Mouse (Mus musculus) embryo, embryonic 10.5 days (tissue): ENCODE measurements around the gene Pagr1a.

Source experiments
- DNase-seq: peaks from one replicate; pipeline ENCODE4 v3.0.0-alpha.2; 2015; ENCODE audit warnings: low spot score

The Pagr1a gene

DNA sequence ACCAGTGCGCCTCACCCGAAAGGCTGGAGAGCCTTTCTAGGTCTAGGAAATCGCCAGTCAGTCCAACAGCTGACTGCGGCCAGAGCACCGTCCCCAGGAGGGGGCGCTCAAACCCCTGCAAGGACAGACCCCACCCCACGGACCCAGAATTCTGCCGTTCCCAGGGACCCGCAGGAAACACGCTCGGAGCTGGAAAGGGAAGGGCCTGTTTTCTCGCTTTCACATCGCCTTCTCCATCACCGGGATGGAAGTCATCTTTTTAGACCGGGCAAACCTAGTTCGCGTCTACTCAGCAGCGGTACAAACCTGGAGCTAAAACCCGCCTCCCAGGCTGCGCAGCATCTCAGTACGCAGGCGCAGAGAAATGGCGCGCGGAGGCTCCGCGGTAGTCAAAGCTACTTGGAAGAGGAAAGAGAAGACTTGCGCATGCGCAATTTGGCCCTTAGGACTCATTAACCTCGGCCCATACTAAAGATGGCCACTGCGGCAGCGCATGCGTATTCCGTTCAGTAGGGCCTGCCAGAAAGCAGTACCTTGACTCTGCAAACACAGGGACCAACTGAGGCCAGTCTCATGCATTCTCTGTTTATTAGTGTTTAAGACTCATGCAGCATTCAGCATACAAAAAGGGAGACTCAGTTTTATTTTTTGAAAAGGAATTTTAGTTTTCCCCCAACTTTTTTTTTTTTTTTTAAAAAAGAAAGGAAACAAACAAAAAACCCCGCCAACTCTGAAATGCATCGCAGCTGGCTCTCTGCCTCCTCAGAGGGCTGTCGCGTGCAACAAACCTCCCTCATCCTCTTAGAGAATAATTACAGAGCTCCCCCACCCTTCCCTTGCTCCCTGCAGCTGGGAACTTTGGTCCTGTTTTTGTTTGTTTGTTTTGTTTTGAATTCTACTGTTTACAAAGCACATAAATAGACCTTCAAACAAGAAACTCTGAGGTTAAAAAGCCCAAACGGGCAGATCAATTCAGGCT lies at the start of gene Pagr1a:
Pagr1a (minus strand) TSS at position 382 of the 979 bp plus-strand sequence.
- DNase-seq: peak; percentile 100

DNA sequence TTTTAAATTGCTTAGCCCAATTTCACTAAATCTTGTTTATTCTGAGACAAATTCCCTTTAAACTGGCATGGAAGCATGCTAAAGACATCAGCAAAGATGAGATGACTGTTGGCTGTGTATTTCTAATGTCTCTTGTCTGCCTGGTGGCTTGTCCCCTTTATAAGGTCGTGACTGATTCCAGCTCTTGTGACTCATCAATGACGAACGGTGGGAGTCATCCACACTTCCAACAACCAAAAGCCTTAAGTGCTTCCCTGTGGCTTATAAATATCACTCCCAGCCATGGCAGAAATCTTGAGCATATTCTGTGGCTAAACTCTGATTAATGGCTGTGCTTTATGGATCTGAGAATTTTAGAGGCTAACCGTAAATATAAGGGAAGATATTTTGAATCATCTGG lies 49.2 kb upstream of the Pagr1a start:
- DNase-seq: no peak

GRCm38 (mm10) chr7:127065538-127065937 lies 48.4 kb upstream of the Pagr1a start:
- DNase-seq: no peak

- no peak for DNase-seq
These were observed 38.0 kb upstream of the Pagr1a start for GRCm38 (mm10) chr7:127055026-127055585.

DNA sequence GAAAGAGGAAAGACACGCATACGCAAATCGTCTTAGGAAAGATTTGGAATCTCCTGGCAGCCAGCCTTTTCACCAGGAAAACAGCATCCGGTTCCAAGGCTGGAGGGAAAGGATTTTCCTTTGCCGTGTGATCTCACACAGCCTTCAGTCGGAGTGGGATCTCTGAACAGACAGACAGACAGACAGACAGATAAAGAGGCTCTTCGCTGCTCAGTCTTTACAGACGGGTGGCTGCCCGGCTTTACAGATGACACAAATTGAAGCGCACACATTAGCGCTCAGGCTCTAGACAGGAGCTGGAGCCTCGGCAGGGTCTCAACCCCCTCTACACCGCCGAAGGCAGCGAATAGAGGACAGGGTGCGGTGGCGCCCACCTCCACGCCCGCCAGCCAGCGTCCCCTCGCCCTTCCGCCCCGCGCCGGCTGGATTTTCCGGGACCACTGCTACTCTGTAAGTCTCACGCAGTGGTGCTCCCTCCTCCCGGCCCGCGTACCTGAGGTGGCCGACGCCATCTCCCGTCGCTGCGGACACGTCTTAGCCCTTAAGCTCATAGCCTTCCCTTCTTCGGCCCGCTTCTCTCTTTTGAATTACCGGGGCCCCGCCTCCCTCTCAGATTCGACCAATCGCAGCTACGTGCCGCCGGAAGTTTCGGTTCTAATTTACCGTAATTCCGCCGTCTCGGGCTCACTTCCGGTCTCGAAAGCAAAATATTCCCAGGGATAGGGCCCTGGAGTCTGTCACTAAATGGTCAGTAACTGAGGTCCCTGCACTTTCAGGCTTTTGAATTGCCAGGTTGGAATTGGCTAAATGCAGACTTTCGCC lies 24.9 kb upstream of the Pagr1a start, which contains the start of gene Kif22:
Kif22 (minus strand) TSS at position 621 of the 822 bp plus-strand sequence.
- DNase-seq: peak; percentile 97

DNA sequence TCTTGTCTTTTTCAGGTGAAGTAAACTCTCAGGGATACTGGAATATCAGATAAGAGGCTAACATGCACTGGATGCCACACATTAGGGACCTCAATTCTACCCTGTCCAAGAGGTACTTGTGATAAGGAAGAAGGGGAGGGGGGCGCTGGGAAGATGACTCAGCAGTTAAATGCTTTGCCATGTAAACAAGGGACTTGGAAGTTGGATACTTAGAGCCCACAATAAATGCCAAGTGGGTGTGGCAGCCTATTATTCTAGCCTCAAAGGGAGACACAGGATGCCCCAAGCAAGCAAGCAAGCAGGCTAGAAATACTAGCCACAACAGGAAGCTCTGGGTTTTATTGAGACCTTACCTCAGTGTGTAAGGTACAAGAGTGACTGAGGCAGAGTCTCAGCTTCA lies 14.1 kb upstream of the Pagr1a start:
- DNase-seq: no peak

DNA sequence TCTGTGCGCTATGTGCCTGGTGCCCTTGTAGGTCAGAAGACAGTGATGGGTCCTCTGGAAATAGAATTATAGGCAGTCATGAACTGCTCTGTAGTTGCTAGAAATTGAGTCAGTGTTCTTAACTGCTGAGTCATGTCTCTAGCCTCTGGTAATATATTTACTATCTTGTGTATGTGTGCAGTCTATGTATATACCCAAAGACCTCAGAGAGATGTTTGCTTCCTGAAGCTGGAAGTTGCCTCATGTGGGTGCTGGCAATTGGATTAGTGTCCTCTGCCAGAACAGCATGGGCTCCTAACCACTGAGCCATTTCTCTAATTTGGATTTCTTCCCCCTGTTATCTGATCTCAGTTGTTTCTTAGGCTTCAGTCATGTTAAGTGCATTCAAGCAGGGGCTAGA lies 13.0 kb upstream of the Pagr1a start:
- DNase-seq: no peak

DNA sequence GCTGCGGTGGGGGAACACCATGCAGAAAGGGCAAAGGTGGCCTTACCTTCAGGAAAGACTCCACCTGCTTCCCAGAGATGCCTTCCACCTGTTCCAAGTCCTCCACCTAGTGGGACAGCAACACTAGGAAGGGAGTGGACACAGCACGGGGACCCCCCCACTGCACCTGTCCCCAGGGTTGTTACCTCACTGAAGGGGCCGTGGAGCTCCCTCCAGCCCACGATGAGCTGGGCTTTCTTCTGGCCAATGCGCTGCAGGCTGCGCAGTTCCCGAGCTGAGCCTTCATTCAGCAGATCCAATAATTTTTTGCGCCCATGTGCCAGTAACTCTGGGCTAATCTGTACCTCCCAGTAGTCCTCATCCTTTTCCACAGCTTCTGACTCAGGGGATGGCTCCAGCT lies 10.7 kb upstream of the Pagr1a start:
- DNase-seq: no peak

DNA sequence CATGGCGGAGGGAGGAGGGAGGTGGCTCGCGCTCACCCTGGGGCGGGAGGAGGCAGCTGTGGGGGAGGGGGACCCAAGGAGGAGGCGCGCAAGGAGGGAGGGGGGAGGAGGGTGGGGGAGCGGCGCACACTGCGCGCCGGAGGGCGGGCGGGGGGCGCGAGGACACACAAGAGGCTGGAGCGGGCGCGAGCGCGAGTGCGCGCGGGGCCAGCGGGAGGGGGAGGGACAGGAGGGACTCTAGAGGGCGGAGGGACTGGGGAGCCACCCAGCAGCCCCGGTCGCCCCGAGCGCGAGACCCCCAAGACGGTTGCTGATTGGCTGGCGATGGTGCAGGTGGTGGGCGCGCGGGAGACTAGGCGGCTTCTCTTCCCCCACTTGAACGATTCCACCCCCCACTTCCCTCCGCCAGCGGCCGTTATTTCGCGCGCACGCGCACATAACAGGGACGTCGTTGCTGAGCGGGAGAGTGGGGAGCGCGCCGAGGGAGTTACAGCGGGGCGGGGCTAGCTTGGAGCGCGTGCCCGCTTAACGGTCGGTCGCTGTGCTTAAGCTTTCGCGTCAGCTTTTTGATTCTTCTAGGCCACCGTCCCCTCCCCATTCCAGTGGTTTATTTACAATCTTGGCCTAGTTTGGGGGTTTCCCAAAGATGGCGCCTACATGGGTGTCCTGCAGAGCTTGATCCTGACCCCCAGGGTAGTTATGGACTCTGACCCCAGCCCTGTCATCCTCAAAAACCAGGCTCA lies 10.0 kb upstream of the Pagr1a start, which contains the start of gene Maz:
Maz (minus strand) TSS at position 54 of the 743 bp plus-strand sequence.
- peak; percentile 100 for DNase-seq

DNA sequence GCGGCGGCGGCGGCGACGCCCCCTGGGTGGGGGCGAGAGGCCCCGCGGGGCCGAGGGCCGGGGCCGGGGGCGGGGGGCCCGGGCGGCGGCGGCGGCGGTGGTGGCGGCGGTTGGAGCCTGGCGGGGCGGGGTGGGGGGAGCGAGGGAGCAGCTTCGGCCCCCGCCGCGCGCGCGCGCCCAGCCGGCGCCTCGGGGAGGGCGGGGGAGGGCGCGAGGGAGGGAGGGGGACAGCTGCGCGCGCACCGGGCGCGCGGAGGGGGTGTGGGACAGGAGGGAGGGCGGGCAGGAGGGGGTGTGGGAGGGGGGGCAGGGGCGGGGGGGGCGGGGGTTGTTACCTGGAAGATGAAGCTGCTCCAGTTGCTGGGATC lies 9.4 kb upstream of the Pagr1a start:
- no peak for DNase-seq

- DNase-seq: peak; percentile 80
These were observed 9.0 kb upstream of the Pagr1a start for GRCm38 (mm10) chr7:127026161-127026600.

GRCm38 (mm10) chr7:127025556-127026160 lies 8.5 kb upstream of the Pagr1a start:
- no peak for DNase-seq

GRCm38 (mm10) chr7:127024755-127025555 lies 7.8 kb upstream of the Pagr1a start:
- peak; percentile 85 for DNase-seq

GRCm38 (mm10) chr7:127023896-127024690 lies 6.9 kb upstream of the Pagr1a start:
- no peak for DNase-seq

DNA sequence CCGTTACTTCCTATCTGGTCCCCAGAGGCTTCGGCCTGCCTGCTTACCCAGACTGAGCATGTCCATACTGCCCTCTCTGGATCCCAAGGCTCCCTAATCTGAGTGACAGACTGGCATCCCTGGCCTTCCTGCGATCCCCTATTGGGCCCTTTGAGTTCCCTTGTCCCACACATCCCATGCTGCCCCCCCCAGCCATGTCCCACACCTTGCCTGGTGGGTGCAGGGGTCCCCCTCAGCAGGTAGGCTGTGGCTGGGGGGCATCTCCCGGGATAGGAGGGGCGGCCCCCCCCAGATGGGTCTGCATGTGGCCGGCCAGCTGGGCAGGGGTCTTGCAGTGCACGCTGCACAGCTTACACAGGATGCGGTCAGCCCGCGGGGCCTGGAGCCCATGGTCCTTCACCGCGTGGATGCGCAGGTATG lies 6.1 kb upstream of the Pagr1a start:
- DNase-seq: no peak

GRCm38 (mm10) chr7:127022528-127023271 lies 5.5 kb upstream of the Pagr1a start:
- DNase-seq: no peak

DNA sequence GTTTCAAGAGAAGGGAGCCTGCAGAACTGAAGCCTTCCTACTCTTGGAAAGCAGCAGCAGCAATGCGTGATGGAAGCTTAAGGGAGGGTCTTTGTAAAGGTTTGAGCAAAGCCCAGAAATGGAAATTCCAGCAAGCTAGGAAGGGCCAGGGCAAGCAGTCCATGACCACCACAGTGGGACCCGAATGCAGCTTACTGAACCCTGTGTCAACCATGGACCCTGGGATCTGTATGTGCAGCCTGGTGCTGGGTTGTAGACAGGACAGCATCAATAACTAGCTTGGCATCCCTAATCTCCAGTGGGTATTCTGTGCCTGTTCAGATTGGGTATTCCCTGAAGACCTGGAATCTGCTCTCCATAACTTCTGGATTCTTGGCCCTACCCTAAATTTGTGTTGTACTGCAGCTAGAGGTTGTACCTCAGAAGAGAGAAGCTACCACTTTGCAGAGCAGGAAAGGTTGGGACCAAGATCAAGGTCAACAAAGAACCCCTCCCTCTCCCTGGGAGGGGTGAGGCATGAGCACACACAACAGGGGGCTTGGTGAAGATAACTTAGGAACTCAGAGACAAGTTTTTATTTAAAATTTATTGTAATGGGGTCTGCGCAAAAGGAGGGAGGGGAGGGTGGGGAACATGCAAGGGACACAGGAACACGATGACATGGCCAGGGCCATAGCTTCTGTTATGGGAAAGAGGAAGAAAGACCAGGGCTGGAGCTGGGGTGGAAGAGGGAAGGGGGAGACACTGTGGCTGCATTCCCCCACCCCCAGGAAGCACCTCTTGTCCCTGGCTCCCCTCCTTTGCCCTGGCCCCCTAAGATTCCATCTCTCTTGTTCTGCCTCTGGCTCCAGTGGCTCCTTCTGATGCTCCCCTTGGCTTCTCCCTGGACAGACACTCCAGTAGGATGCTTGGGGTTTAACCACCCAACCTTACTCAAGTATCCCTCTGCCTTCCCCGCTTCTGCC lies 4.7 kb upstream of the Pagr1a start:
- peak; percentile 53 for DNase-seq
